Mouse (Mus musculus) E14TG2a.4 (cell line): ENCODE data around the gene Appl2.
A peak's percentile ranks its signal among the peaks of the same experiment; 100 is the strongest.

Source experiments
- H3K27me3 ChIP-seq: 2 replicates; pipeline ENCODE4 v1.6.1; 2014; ENCODE audit warnings: low read length, control low read depth; ENCODE audit not compliant: insufficient read depth
- H3K36me3 ChIP-seq: 2 replicates; pipeline ENCODE4 v1.6.1; 2014; ENCODE audit warnings: low read length, control low read depth; ENCODE audit not compliant: insufficient read depth
- H3K4me1 ChIP-seq: replicated peaks from 2 replicates; pipeline ENCODE4 v1.6.1; 2014; ENCODE audit warnings: low read depth, low read length, control low read depth
- H3K4me3 ChIP-seq: replicated peaks from 2 replicates; pipeline ENCODE4 v1.5.1; 2014; ENCODE audit warnings: mild to moderate bottlenecking, low read length
- H3K9me3 ChIP-seq: 2 replicates; pipeline ENCODE4 v1.6.1; 2014; ENCODE audit warnings: low read length, control low read depth
- CTCF ChIP-seq: conservative IDR thresholded peaks from 2 replicates; pipeline ENCODE4 v1.5.1; 2014; ENCODE audit warnings: low read length
- NANOG ChIP-seq: IDR thresholded peaks from 2 replicates; pipeline ENCODE4 v1.6.1; 2014; ENCODE audit warnings: borderline replicate concordance, low read length, mixed read lengths
- POU5F1 ChIP-seq: IDR thresholded peaks from 2 replicates; pipeline ENCODE4 v1.6.1; 2014; ENCODE audit warnings: low read length, borderline replicate concordance

Appl2 gene

DNA sequence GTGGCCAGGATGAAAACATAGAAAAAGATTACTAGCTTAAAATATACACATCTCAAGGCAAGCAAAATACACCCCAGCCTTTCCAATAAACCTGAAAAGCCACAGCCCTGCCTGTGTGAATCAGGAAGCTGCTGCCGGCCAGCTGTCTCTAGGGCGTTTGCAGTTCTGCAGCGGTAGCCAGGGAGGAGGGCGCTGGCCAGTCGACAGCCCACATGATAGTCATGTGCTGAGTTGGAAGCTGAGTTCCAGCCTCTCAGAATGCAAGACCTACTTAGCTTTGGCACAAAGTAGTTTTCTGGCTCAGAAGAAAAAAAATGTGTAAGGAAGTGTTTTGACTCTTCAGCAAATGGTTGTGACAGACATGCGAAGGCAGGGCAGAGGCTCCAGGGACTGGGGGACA lies 11.2 kb downstream of the Appl2 start:
- Histone ChIP-seq H3K9me3 (no peaks in the 10 kb centered on the region), H3K27me3 (no peaks in the 10 kb centered on the region), H3K4me1 (peaks cover 13% of the 10 kb centered on the region), H3K36me3 (peaks cover 4% of the 10 kb centered on the region; the same call in 1 of the 2 replicates), H3K4me3 (no peak overlapping the region)
- no peak for TF ChIP-seq NANOG
- TF ChIP-seq CTCF = no peak

- Histone ChIP-seq H3K4me1 (peaks cover 18% of the 10 kb centered on the region), H3K36me3 (peaks cover 13% of the 10 kb centered on the region), H3K27me3 (no peaks in the 10 kb centered on the region), H3K9me3 (no peaks in the 10 kb centered on the region), H3K4me3 (no peak overlapping the region)
- TF ChIP-seq CTCF = no peak
These were observed 12.3 kb downstream of the Appl2 start for GRCm38 (mm10) chr10:83636191-83636590.

DNA sequence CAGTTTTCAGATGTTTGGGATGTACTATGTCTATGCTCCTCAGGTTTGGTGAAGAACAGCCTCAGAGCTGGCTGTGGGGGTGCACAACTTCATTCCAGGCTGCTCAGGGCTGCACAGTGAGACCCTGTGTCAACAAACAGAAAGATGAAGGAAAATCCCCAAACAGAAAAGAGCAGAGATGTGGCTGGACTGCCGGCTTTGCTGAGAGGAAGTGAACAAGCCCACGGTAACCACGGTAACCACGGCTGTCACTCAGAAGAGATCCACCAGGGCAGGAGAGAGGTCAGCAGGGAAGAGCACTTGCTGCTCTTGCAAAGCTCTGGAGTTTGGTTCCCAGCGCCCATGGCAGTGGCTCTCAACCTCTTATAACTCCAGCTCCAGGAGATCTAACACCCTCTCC lies 14.1 kb downstream of the Appl2 start:
- Histone ChIP-seq H3K36me3 (peaks cover 10% of the 10 kb centered on the region), H3K9me3 (no peaks in the 10 kb centered on the region), H3K4me1 (peaks cover 17% of the 10 kb centered on the region), H3K27me3 (no peaks in the 10 kb centered on the region), H3K4me3 (no peak overlapping the region)
- TF ChIP-seq POU5F1 (no peak), CTCF (no peak), NANOG (no peak)

- Histone ChIP-seq H3K4me3 (no peak overlapping the region; the same call in 1 of the 2 replicates), H3K27me3 (no peaks in the 10 kb centered on the region), H3K4me1 (peaks cover 15% of the 10 kb centered on the region), H3K9me3 (no peaks in the 10 kb centered on the region), H3K36me3 (peaks cover 25% of the 10 kb centered on the region)
- no peak for TF ChIP-seq CTCF
- TF ChIP-seq NANOG = no peak
- no peak for TF ChIP-seq POU5F1
These were observed 15.6 kb downstream of the Appl2 start for GRCm38 (mm10) chr10:83632806-83633374.

DNA sequence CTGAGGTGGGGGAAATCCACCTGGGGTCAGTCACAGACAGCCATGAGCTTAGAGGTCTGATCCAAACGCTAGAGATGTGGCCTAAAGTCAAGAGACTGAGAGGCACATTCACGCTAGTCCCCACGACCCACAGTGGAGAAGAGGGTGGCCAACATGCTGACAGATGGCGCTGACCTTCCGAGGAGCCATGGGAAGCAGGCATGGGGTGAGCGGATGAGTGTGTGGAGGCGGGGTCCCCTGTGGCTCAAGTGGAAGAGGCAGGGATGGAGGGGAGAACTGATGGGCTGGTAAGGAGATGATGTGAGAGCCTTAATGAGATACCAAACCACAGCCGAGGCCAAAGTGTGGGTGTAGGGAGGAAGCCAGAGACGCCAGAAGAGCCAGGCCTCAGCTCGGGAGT lies 16.8 kb downstream of the Appl2 start:
- no peaks in the 10 kb centered on the region for H3K27me3 ChIP-seq
- H3K4me1 ChIP-seq = peaks cover 15% of the 10 kb centered on the region
- peak overlapping the region; percentile 45; the same call in 1 of the 2 replicates for H3K4me3 ChIP-seq
- TF ChIP-seq POU5F1 = no peak
- TF ChIP-seq NANOG = no peak
- TF ChIP-seq CTCF = no peak
- H3K9me3 ChIP-seq = no peaks in the 10 kb centered on the region
- peaks cover 33% of the 10 kb centered on the region for H3K36me3 ChIP-seq

GRCm38 (mm10) chr10:83630899-83631298 lies 17.6 kb downstream of the Appl2 start:
- H3K9me3 ChIP-seq = no peaks in the 10 kb centered on the region
- H3K27me3 ChIP-seq = no peaks in the 10 kb centered on the region
- peaks cover 33% of the 10 kb centered on the region for H3K36me3 ChIP-seq
- TF ChIP-seq CTCF (no peak), NANOG (no peak), POU5F1 (no peak)
- peaks cover 15% of the 10 kb centered on the region for H3K4me1 ChIP-seq
- H3K4me3 ChIP-seq = no peak overlapping the region

GRCm38 (mm10) chr10:83629878-83630277 lies 18.7 kb downstream of the Appl2 start:
- no peak overlapping the region for H3K4me3 ChIP-seq

DNA sequence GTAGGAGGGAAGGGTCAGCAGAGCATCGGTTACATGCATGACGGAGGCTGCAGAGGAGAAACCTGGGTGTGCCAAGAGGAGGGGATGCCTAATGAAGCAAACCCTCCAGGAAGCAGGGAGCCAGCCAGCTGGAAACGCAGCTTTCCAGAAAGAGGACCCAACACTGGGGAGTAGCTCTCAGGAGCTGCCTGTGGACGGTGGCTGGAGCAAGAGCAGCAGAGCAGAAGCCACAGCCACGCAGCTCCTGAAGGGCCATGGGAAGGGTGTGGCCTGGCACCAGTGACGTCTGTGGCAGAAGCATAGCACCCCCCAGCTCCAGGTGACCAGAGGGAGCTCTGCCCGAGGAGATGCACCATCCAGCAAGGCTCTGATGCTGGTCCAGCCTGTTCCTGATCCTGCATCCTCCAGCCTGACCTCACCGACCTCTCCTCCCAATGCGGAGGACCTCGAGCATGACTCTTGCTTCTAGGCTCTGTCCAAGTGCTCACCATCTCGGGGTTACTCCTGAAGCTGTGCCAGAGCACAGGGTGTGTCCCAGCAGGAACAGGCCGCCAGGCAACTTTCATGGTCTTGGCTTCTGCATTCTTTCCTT lies 19.3 kb downstream of the Appl2 start:
- H3K36me3 ChIP-seq = peaks cover 48% of the 10 kb centered on the region
- no peak overlapping the region for H3K4me3 ChIP-seq
- no peaks in the 10 kb centered on the region for H3K9me3 ChIP-seq
- H3K27me3 ChIP-seq = no peaks in the 10 kb centered on the region
- peaks cover 15% of the 10 kb centered on the region for H3K4me1 ChIP-seq
- TF ChIP-seq CTCF (no peak), NANOG (no peak), POU5F1 (no peak)

More at GRCm38 (mm10) chr10:83629878-83630277, 18.7 kb downstream of the Appl2 start:
- H3K27me3 ChIP-seq = no peaks in the 10 kb centered on the region
- H3K9me3 ChIP-seq = no peaks in the 10 kb centered on the region
- peaks cover 15% of the 10 kb centered on the region for H3K4me1 ChIP-seq
- peaks cover 42% of the 10 kb centered on the region for H3K36me3 ChIP-seq
- no peak for TF ChIP-seq CTCF
- no peak for TF ChIP-seq NANOG

DNA sequence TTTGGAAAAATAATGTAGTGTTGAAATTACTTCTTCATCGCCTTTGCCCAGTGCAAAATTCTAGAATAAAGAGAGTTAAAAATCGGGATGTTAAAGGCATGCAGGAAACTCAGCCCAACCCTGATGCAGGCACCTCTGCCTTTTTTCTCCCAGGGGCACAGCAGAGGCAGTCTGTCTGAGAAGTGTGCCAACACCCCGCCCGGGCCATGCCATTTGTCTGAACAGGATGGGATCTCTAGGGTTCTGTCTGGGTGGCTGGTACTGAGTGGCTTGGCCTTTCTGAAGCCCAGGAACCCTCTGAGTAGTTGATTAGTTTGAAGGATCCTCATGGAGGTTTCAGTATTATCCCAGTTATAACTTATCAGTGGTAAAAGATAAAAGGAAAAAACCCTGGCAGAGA lies 20.3 kb downstream of the Appl2 start:
- Histone ChIP-seq H3K9me3 (no peaks in the 10 kb centered on the region), H3K4me3 (no peak overlapping the region), H3K36me3 (peaks cover 51% of the 10 kb centered on the region), H3K4me1 (peaks cover 15% of the 10 kb centered on the region), H3K27me3 (no peaks in the 10 kb centered on the region)
- no peak for TF ChIP-seq CTCF
- no peak for TF ChIP-seq NANOG
